Mouse (Mus musculus): ENCODE measurements around the gene Slc8b1. TPM values are rescaled to one million over a fixed set of nuclear protein-coding genes. Genes with fewer than 3 reads are reported as not detected.
"Not testable (repeated sequence)": the region's sequence is repeated elsewhere in the genome, so short reads cannot be mapped to it uniquely, and the experiment has no call there.

Slc8b1 gene
- polyA plus RNA-seq, 1 experiment from 2014 or later = 2.4 TPM

GRCm38 (mm10) chr5:120497071-120497470 lies 13.9 kb upstream of the Slc8b1 start:
- no peaks in the 10 kb centered on the region for H3K27me3 ChIP-seq
- H3K9me3 ChIP-seq = no peaks in the 10 kb centered on the region
- no peak overlapping the region for H3K27ac ChIP-seq (replicated peaks)
- no peaks in the 10 kb centered on the region for H3K36me3 ChIP-seq
- 97% methylated on average over 3 of the region's 3 CpGs for WGBS
- H3K4me1 ChIP-seq (replicated peaks) = peaks cover 7% of the 10 kb centered on the region
- H3K4me3 ChIP-seq = no peak overlapping the region
- no peak overlapping the region for H3K4me2 ChIP-seq
- H3K9ac ChIP-seq = no peak overlapping the region
- no peak for ATAC-seq (ENCODE audit: low FRiP score, low read depth)

GRCm38 (mm10) chr5:120499202-120499601 lies 11.8 kb upstream of the Slc8b1 start:
- WGBS = 84% methylated on average over 4 of the region's 4 CpGs
- Histone ChIP-seq H3K4me1 (replicated peaks) (peaks cover 17% of the 10 kb centered on the region), H3K4me3 (no peak overlapping the region), H3K27ac (replicated peaks) (no peak overlapping the region), H3K4me2 (no peak overlapping the region), H3K9me3 (no peaks in the 10 kb centered on the region), H3K9ac (no peak overlapping the region), H3K36me3 (no peaks in the 10 kb centered on the region), H3K27me3 (no peaks in the 10 kb centered on the region)
- ATAC-seq (ENCODE audit: low FRiP score, low read depth) = no peak

- not testable (repeated sequence) for H3K27ac ChIP-seq (replicated peaks); H3K27me3 ChIP-seq; H3K4me3 ChIP-seq; H3K9me3 ChIP-seq; ATAC-seq (ENCODE audit: low FRiP score, low read depth); H3K36me3 ChIP-seq; H3K4me2 ChIP-seq; H3K9ac ChIP-seq
- H3K4me1 ChIP-seq (replicated peaks) = peaks cover 17% of the 10 kb centered on the region
- 89% methylated on average over 9 of the region's 9 CpGs for WGBS
Measured at GRCm38 (mm10) chr5:120500609-120501008, 10.4 kb upstream of the Slc8b1 start.

- H3K9ac ChIP-seq = 0 out of 2 replicates have a peak overlapping the region, but pooled peaks have one; percentile 94
- H3K4me1 ChIP-seq (replicated peaks) = peaks cover 23% of the 10 kb centered on the region
- H3K4me2 ChIP-seq = peak overlapping the region; percentile 95
- no peaks in the 10 kb centered on the region for H3K27me3 ChIP-seq
- no peak for ATAC-seq (ENCODE audit: low FRiP score, low read depth)
- H3K9me3 ChIP-seq = no peaks in the 10 kb centered on the region
- H3K4me3 ChIP-seq = peak overlapping the region; percentile 94
- 67% methylated on average over 9 of the region's 9 CpGs for WGBS
- H3K36me3 ChIP-seq = no peaks in the 10 kb centered on the region
- H3K27ac ChIP-seq (replicated peaks) = no peak overlapping the region
Measured at GRCm38 (mm10) chr5:120502147-120502621, 8.8 kb upstream of the Slc8b1 start.

GRCm38 (mm10) chr5:120502675-120503143 lies 8.3 kb upstream of the Slc8b1 start:
- Histone ChIP-seq H3K36me3 (no peaks in the 10 kb centered on the region), H3K4me3 (peak overlapping the region; percentile 94), H3K4me1 (replicated peaks) (peaks cover 23% of the 10 kb centered on the region), H3K4me2 (peak overlapping the region; percentile 95), H3K9ac (peak overlapping the region; percentile 94), H3K27ac (replicated peaks) (0 out of 2 replicates have a peak overlapping the region, but pooled peaks have one; percentile 51), H3K9me3 (no peaks in the 10 kb centered on the region), H3K27me3 (no peaks in the 10 kb centered on the region)
- 10% methylated on average over 12 of the region's 12 CpGs for WGBS
- ATAC-seq (ENCODE audit: low FRiP score, low read depth) = no peak

GRCm38 (mm10) chr5:120503144-120503795 lies 7.7 kb upstream of the Slc8b1 start, which contains the start of gene Plbd2:
Gene Plbd2 (minus strand): TSS chr5:120503625.
- Histone ChIP-seq H3K36me3 (no peaks in the 10 kb centered on the region), H3K9me3 (no peaks in the 10 kb centered on the region), H3K27ac (replicated peaks) (0 out of 2 replicates have a peak within 1 kb of the TSS, but pooled peaks have one; percentile 51), H3K27me3 (no peaks in the 10 kb centered on the region), H3K4me3 (peak within 1 kb of the TSS; percentile 94), H3K4me1 (replicated peaks) (peaks cover 23% of the 10 kb centered on the region), H3K4me2 (peak within 1 kb of the TSS; percentile 95), H3K9ac (peak within 1 kb of the TSS; percentile 94)
- peak; percentile 74 for ATAC-seq (ENCODE audit: low FRiP score, low read depth)
- under 1% methylated on average over 53 of the region's 55 CpGs for WGBS

GRCm38 (mm10) chr5:120505368-120505767 lies 5.6 kb upstream of the Slc8b1 start:
- H3K4me1 ChIP-seq (replicated peaks) = peaks cover 25% of the 10 kb centered on the region
- 0 out of 2 replicates have a peak, but pooled peaks have one; percentile 13 for ATAC-seq (ENCODE audit: low FRiP score, low read depth)
- H3K36me3 ChIP-seq = no peaks in the 10 kb centered on the region
- H3K9me3 ChIP-seq = no peaks in the 10 kb centered on the region
- H3K27me3 ChIP-seq = no peaks in the 10 kb centered on the region
- H3K27ac ChIP-seq (replicated peaks) = no peak overlapping the region
- no peak overlapping the region for H3K9ac ChIP-seq
- 21% methylated on average over 16 of the region's 16 CpGs for WGBS
- no peak overlapping the region for H3K4me2 ChIP-seq
- H3K4me3 ChIP-seq = no peak overlapping the region

GRCm38 (mm10) chr5:120505781-120506180 lies 5.2 kb upstream of the Slc8b1 start:
- WGBS = 77% methylated on average over 9 of the region's 9 CpGs
- H3K27me3 ChIP-seq = no peaks in the 10 kb centered on the region
- ATAC-seq (ENCODE audit: low FRiP score, low read depth) = no peak
- no peak overlapping the region for H3K9ac ChIP-seq
- H3K36me3 ChIP-seq = no peaks in the 10 kb centered on the region
- no peak overlapping the region for H3K4me3 ChIP-seq
- no peak overlapping the region for H3K27ac ChIP-seq (replicated peaks)
- H3K4me1 ChIP-seq (replicated peaks) = peaks cover 29% of the 10 kb centered on the region
- no peak overlapping the region for H3K4me2 ChIP-seq
- H3K9me3 ChIP-seq = no peaks in the 10 kb centered on the region

- H3K9ac ChIP-seq = no peak overlapping the region
- H3K27me3 ChIP-seq = no peaks in the 10 kb centered on the region; the same call in 1 of the 2 replicates
- H3K4me2 ChIP-seq = no peak overlapping the region
- no peaks in the 10 kb centered on the region for H3K9me3 ChIP-seq
- ATAC-seq (ENCODE audit: low FRiP score, low read depth) = no peak
- no peak overlapping the region for H3K4me3 ChIP-seq
- peaks cover 35% of the 10 kb centered on the region for H3K4me1 ChIP-seq (replicated peaks)
- H3K27ac ChIP-seq (replicated peaks) = no peak overlapping the region
- WGBS = 44% methylated on average over 9 of the region's 9 CpGs
- no peaks in the 10 kb centered on the region for H3K36me3 ChIP-seq
Measured at GRCm38 (mm10) chr5:120506490-120506889, 4.5 kb upstream of the Slc8b1 start.

- H3K4me1 ChIP-seq (replicated peaks) = peaks cover 30% of the 10 kb centered on the region
- H3K36me3 ChIP-seq = no peaks in the 10 kb centered on the region
- H3K4me2 ChIP-seq = no peak overlapping the region
- H3K9me3 ChIP-seq = no peaks in the 10 kb centered on the region
- peaks cover 3% of the 10 kb centered on the region; the same call in 1 of the 2 replicates for H3K27me3 ChIP-seq
- no peak overlapping the region for H3K27ac ChIP-seq (replicated peaks)
- ATAC-seq (ENCODE audit: low FRiP score, low read depth) = no peak
- no peak overlapping the region for H3K9ac ChIP-seq
- 47% methylated on average over 4 of the region's 4 CpGs for WGBS
- H3K4me3 ChIP-seq = no peak overlapping the region
Measured at GRCm38 (mm10) chr5:120507311-120507710, 3.7 kb upstream of the Slc8b1 start.

GRCm38 (mm10) chr5:120511643-120512220 lies 764 bp downstream of the Slc8b1 start:
- Histone ChIP-seq H3K36me3 (no peaks in the 10 kb centered on the region), H3K4me1 (replicated peaks) (peaks cover 31% of the 10 kb centered on the region), H3K27me3 (peaks cover 6% of the 10 kb centered on the region), H3K27ac (replicated peaks) (no peak overlapping the region), H3K4me3 (peak overlapping the region; percentile 47), H3K4me2 (peak overlapping the region; percentile 88), H3K9me3 (no peaks in the 10 kb centered on the region), H3K9ac (no peak overlapping the region)
- 35% methylated on average over 14 of the region's 14 CpGs for WGBS
- no peak for ATAC-seq (ENCODE audit: low FRiP score, low read depth)

GRCm38 (mm10) chr5:120512911-120513555 lies 2.1 kb downstream of the Slc8b1 start:
- no peak for ATAC-seq (ENCODE audit: low FRiP score, low read depth)
- no peak overlapping the region for H3K4me2 ChIP-seq
- WGBS = 42% methylated on average over 15 of the region's 15 CpGs
- H3K4me1 ChIP-seq (replicated peaks) = peaks cover 30% of the 10 kb centered on the region
- H3K27me3 ChIP-seq = peaks cover 6% of the 10 kb centered on the region
- no peaks in the 10 kb centered on the region for H3K9me3 ChIP-seq
- H3K4me3 ChIP-seq = no peak overlapping the region
- H3K36me3 ChIP-seq = no peaks in the 10 kb centered on the region
- H3K27ac ChIP-seq (replicated peaks) = no peak overlapping the region
- H3K9ac ChIP-seq = no peak overlapping the region

Data from hindbrain, embryonic 15.5 days (tissue).